Mouse (Mus musculus): ENCODE results near the gene Lsm4. TPM values are rescaled to one million over a fixed set of nuclear protein-coding genes. Genes with fewer than 3 reads are reported as not detected.

Gene Lsm4
- total and polyA plus RNA-seq, 2 experiments from 2014 or later = 157 to 312 TPM

DNA sequence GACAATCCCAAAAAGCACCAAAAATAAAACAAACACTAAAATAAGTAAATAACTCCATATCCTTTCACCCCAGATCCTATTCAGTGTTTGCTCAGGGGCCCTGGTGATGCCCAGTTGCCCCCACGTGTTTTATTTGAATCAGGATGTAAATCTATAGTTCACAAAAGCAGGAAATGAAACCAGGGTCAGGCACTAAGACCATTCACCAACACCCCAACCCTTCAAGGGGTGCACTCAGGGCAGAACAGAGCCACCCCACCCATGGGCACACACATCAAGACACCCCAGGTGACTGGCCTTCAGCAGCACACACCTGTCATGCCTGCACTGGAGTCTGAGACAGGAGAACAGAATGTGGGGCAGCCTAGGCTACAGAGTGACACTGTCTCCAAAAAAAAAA is 18.9 kb upstream of the Lsm4 start:
- Histone ChIP-seq H3K9me3 (ENCODE audit: low read length) (no peaks in the 10 kb centered on the region), H3K9ac (replicated peaks; ENCODE audit: low read length, poor library complexity, severe bottlenecking) (no peak overlapping the region), H3K4me2 (ENCODE audit: low read depth, low read length, poor library complexity, severe bottlenecking) (no peak overlapping the region), H3K36me3 (ENCODE audit: insufficient read depth, low read length) (peaks cover 33% of the 10 kb centered on the region), H3K4me3 (ENCODE audit: low read depth, low read length) (no peak overlapping the region), H3K27me3 (ENCODE audit: insufficient read depth, low read length) (no peaks in the 10 kb centered on the region), H3K27ac (ENCODE audit: low read depth, low read length) (no peak overlapping the region), H3K4me1 (ENCODE audit: insufficient read depth, low read length) (peaks cover 4% of the 10 kb centered on the region; the same call in 1 of the 2 replicates)
- WGBS = 75% methylated on average over 1 of the region's 1 CpGs
- ATAC-seq (ENCODE audit: low FRiP score) (no peak), DNase-seq (ENCODE audit: low spot score) (no peak)
- TF ChIP-seq CTCF (IDR thresholded peaks at IDR 0.05) = no peak

DNA sequence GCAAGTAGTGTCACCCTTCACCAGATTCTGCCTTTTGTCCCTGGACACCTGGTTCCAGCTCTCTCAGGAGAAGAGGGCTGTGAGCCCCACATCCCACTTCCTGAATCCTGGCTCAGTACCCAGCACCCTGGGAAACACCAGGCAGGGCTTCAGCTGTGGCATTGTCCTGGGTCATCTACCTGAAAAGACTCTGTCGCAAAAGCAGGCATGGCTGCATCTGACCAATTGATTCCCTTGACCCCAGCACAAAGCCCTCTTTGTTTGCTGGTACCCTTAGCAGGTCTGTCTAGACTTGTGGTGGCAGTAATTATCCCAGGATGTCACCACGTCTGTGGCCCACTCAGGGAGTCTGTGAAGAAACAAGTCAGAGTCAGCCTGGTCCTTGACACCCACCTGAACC is 17.6 kb upstream of the Lsm4 start:
- no peak for TF ChIP-seq CTCF (IDR thresholded peaks at IDR 0.05)
- peaks cover 4% of the 10 kb centered on the region; the same call in 1 of the 2 replicates for H3K4me1 ChIP-seq (ENCODE audit: insufficient read depth, low read length)
- H3K27me3 ChIP-seq (ENCODE audit: insufficient read depth, low read length) = no peaks in the 10 kb centered on the region
- no peak overlapping the region for H3K4me3 ChIP-seq (ENCODE audit: low read depth, low read length)
- no peak for DNase-seq (ENCODE audit: low spot score)
- peaks cover 26% of the 10 kb centered on the region for H3K36me3 ChIP-seq (ENCODE audit: insufficient read depth, low read length)
- 31% methylated on average over 2 of the region's 2 CpGs for WGBS
- H3K9me3 ChIP-seq (ENCODE audit: low read length) = no peaks in the 10 kb centered on the region
- H3K4me2 ChIP-seq (ENCODE audit: low read depth, low read length, poor library complexity, severe bottlenecking) = no peak overlapping the region
- ATAC-seq (ENCODE audit: low FRiP score) = no peak
- 0 out of 2 replicates have a peak overlapping the region, but pooled peaks have one; percentile 39 for H3K27ac ChIP-seq (ENCODE audit: low read depth, low read length)
- H3K9ac ChIP-seq (replicated peaks; ENCODE audit: low read length, poor library complexity, severe bottlenecking) = no peak overlapping the region

DNA sequence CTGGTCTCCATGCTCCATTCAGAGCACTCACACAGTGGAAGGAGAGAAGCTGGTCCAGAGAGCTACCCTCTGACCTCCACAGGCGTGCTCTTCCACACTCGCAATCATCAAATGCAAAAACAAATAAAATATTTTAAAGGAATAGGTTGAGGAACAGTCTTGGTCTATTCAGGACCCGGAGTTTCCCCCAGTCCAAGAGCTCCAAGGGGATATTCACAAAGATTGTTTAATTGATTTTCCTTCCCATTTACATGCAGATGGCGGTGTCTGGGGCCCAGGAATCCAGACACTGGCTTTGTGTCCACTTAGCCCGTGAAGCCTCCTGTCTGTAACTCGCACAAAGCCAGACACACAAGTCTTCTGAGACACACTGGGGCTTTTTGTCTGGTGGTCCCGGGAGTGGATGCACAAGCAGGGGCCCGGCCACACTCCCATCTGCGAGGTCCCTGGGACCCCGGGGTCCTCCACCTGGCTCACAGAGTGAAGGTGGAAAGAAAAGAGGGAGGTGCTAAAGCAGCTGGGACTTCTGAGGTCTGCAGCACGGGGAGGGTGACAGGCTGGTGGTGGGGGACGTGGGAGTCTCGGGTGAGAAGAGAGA is 16.8 kb upstream of the Lsm4 start:
- no peak for TF ChIP-seq CTCF (IDR thresholded peaks at IDR 0.05)
- Histone ChIP-seq H3K9me3 (ENCODE audit: low read length) (no peaks in the 10 kb centered on the region), H3K4me1 (ENCODE audit: insufficient read depth, low read length) (peaks cover 4% of the 10 kb centered on the region; the same call in 1 of the 2 replicates), H3K36me3 (ENCODE audit: insufficient read depth, low read length) (peaks cover 18% of the 10 kb centered on the region; the same call in 1 of the 2 replicates), H3K27me3 (ENCODE audit: insufficient read depth, low read length) (no peaks in the 10 kb centered on the region), H3K4me3 (ENCODE audit: low read depth, low read length) (no peak overlapping the region), H3K4me2 (ENCODE audit: low read depth, low read length, poor library complexity, severe bottlenecking) (no peak overlapping the region), H3K9ac (replicated peaks; ENCODE audit: low read length, poor library complexity, severe bottlenecking) (no peak overlapping the region), H3K27ac (ENCODE audit: low read depth, low read length) (peak overlapping the region; percentile 39; the same call in 1 of the 2 replicates)
- DNase-seq (ENCODE audit: low spot score) (peak; percentile 62), ATAC-seq (ENCODE audit: low FRiP score) (no peak)
- WGBS = 23% methylated on average over 13 of the region's 13 CpGs

DNA sequence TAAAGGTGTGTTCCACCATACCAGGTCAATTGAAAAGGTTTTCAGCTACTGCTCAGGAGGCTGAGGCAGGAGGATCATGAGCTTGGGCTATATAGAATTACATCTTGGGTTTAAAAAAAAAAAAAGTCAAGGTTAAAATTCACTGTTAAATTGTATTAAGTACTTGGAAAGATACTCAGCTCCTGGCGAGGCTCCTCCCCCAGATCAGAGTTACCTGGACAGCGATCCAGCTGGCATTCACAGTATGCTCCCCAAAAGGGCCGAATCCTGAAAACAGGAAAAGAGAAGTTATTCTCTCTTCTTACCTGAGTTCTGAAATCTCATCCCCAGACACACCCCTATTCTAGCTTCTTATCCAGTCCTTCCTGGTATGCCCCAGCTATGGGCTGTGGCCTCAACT is 15.8 kb upstream of the Lsm4 start:
- DNase-seq (ENCODE audit: low spot score) (no peak), ATAC-seq (ENCODE audit: low FRiP score) (no peak)
- no peak overlapping the region for H3K4me2 ChIP-seq (ENCODE audit: low read depth, low read length, poor library complexity, severe bottlenecking)
- H3K9ac ChIP-seq (replicated peaks; ENCODE audit: low read length, poor library complexity, severe bottlenecking) = no peak overlapping the region
- H3K36me3 ChIP-seq (ENCODE audit: insufficient read depth, low read length) = peaks cover 13% of the 10 kb centered on the region; the same call in 1 of the 2 replicates
- no peaks in the 10 kb centered on the region for H3K9me3 ChIP-seq (ENCODE audit: low read length)
- 92% methylated on average over 3 of the region's 3 CpGs for WGBS
- no peak overlapping the region for H3K4me3 ChIP-seq (ENCODE audit: low read depth, low read length)
- H3K27ac ChIP-seq (ENCODE audit: low read depth, low read length) = no peak overlapping the region
- H3K4me1 ChIP-seq (ENCODE audit: insufficient read depth, low read length) = peaks cover 4% of the 10 kb centered on the region; the same call in 1 of the 2 replicates
- H3K27me3 ChIP-seq (ENCODE audit: insufficient read depth, low read length) = no peaks in the 10 kb centered on the region
- no peak for TF ChIP-seq CTCF (IDR thresholded peaks at IDR 0.05)

DNA sequence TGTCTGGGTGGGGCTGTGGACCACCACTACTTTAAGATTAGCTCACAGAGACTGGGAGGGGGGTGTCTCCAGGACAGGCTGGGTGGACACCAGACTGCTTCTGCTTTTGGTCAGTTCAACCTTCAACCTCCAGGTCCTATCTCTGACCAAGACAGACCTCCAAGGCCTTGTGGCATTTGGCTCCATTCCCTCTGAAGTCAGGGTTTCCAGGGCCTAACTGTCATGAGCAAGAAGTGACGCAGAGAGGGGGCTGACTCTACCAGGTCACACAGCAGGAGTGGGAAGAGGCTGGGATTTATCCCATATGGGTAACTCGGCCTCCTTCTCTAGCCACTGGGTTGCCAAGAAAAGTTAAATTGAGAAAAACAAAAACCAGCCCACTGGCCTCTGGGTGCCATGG is 15.3 kb upstream of the Lsm4 start:
- Histone ChIP-seq H3K27ac (ENCODE audit: low read depth, low read length) (peak overlapping the region; percentile 18; the same call in 1 of the 2 replicates), H3K36me3 (ENCODE audit: insufficient read depth, low read length) (peaks cover 12% of the 10 kb centered on the region; the same call in 1 of the 2 replicates), H3K9me3 (ENCODE audit: low read length) (no peaks in the 10 kb centered on the region), H3K9ac (replicated peaks; ENCODE audit: low read length, poor library complexity, severe bottlenecking) (no peak overlapping the region), H3K27me3 (ENCODE audit: insufficient read depth, low read length) (no peaks in the 10 kb centered on the region), H3K4me1 (ENCODE audit: insufficient read depth, low read length) (peaks cover 4% of the 10 kb centered on the region; the same call in 1 of the 2 replicates), H3K4me2 (ENCODE audit: low read depth, low read length, poor library complexity, severe bottlenecking) (peak overlapping the region; percentile 92; the same call in 1 of the 2 replicates), H3K4me3 (ENCODE audit: low read depth, low read length) (no peak overlapping the region)
- no peak for DNase-seq (ENCODE audit: low spot score)
- TF ChIP-seq CTCF (IDR thresholded peaks at IDR 0.05) = no peak
- 63% methylated on average over 2 of the region's 2 CpGs for whole genome bisulfite sequencing
- no peak for ATAC-seq (ENCODE audit: low FRiP score)

DNA sequence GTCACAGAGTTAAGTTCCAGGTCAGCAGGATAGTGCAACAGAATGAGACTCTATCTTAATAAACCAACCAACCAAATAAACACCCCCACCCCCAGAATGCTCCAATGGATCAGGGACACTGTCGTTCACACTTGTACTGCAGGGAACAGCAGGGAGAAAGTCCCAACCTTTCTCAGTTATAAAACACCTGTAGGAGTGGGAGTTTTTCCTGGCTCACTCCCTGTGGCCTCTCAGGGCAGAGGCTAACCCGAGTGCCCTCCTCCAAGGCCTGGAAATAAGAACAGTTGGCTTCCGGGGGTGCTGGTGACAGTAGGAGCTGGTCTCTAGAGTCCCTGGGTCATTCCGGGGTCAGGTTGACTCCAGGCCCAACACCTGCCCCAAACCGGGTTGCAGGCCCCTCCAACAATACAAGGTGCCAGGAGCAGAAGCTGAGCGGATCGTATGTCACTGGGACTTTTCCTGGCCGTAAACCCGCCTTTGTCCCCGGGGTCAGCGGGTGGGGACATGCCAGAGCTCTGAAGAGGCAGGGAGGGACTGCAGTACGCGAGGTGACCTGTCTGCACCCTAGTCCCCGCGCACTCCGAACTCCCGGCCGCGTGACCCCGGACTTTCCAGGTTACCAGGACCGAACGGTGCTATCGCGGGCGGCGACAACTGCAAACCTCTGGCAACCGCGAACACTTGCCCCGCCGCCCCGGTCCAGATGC is 14.0 kb upstream of the Lsm4 start:
- Histone ChIP-seq H3K27ac (ENCODE audit: low read depth, low read length) (peak overlapping the region; percentile 43; the same call in 1 of the 2 replicates), H3K4me3 (ENCODE audit: low read depth, low read length) (peak overlapping the region; percentile 64), H3K9ac (replicated peaks; ENCODE audit: low read length, poor library complexity, severe bottlenecking) (peak overlapping the region; percentile 75), H3K4me2 (ENCODE audit: low read depth, low read length, poor library complexity, severe bottlenecking) (peak overlapping the region; percentile 92), H3K36me3 (ENCODE audit: insufficient read depth, low read length) (peaks cover 12% of the 10 kb centered on the region; the same call in 1 of the 2 replicates), H3K4me1 (ENCODE audit: insufficient read depth, low read length) (peaks cover 4% of the 10 kb centered on the region; the same call in 1 of the 2 replicates), H3K27me3 (ENCODE audit: insufficient read depth, low read length) (no peaks in the 10 kb centered on the region), H3K9me3 (ENCODE audit: low read length) (no peaks in the 10 kb centered on the region)
- 2% methylated on average over 31 of the region's 31 CpGs for whole genome bisulfite sequencing
- no peak for TF ChIP-seq CTCF (IDR thresholded peaks at IDR 0.05)
- no peak for DNase-seq (ENCODE audit: low spot score)
- peak; percentile 38 for ATAC-seq (ENCODE audit: low FRiP score)

Data from midbrain, postnatal 0 days (tissue).